In the genomic region with DNA sequence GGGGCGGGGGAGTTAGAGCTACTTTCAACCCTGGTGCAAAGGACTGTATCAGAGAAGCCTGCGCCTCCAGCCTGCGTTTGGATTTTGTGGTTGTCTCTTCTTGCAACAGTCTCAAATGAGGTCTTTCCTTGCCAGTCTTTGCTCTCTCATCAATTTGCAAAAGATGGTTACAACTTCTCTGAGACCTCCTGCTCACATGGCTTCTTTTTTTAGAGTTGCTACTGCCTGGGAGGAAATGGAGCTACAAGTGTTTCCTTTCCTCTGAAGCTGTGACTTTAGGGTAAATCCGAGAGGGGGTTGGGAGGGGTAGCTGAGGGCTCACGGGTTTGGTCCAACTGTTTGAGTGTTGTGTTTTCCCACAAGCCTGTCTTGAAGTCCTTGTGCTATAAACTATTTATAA, we compare ENCODE assay signal across 11 mouse cellular contexts. TPM values are rescaled to one million over a fixed set of nuclear protein-coding genes. Genes with fewer than 3 reads are reported as not detected.
DNase-seq lines count a peak whose midpoint lies in the region; ATAC-seq and TF ChIP-seq lines count a peak whose summit lies in the region.
"Had no signal": no experiment of that assay in that cellular context is flagged by ENCODE, and none has a peak within 500 bp of the region (broad histone marks: within the 10 kb centered on the region; RNA-seq: fewer than 3 reads in every experiment).

No protein-coding gene starts in this region.

- 58% methylated on average over 5 of the region's 5 CpGs for WGBS in intestine, embryonic 15.5 days
- WGBS in intestine, embryonic 16.5 days: 51% methylated on average over 5 of the region's 5 CpGs
- 72% methylated on average over 5 of the region's 5 CpGs for WGBS in midbrain, postnatal 0 days

- no peak overlapping the region for H3K4me2 ChIP-seq in intestine, embryonic 15.5 days (replicated peaks)
- no peak overlapping the region for H3K4me2 ChIP-seq in intestine, embryonic 16.5 days (ENCODE audit: low read depth, low read length)
- no peak overlapping the region for H3K4me2 ChIP-seq in midbrain, postnatal 0 days (ENCODE audit: low read depth, low read length, poor library complexity, severe bottlenecking)
- H3K4me2 ChIP-seq: embryonic facial prominence, embryonic 15.5 days; liver, embryonic 15.5 days had no signal

- H3K27me3 ChIP-seq in intestine, embryonic 15.5 days (replicated peaks): no peaks in the 10 kb centered on the region
- H3K27me3 ChIP-seq in intestine, embryonic 16.5 days (replicated peaks; ENCODE audit: control insufficient read depth, insufficient read depth, low read length): no peaks in the 10 kb centered on the region
- H3K27me3 ChIP-seq in midbrain, postnatal 0 days (ENCODE audit: insufficient read depth, low read length): no peaks in the 10 kb centered on the region
- H3K27me3 ChIP-seq: embryonic facial prominence, embryonic 15.5 days had no signal

- H3K9me3 ChIP-seq in intestine, embryonic 15.5 days: no peaks in the 10 kb centered on the region
- no peaks in the 10 kb centered on the region for H3K9me3 ChIP-seq in intestine, embryonic 16.5 days (ENCODE audit: control insufficient read depth, low read length)
- no peaks in the 10 kb centered on the region for H3K9me3 ChIP-seq in midbrain, postnatal 0 days (ENCODE audit: low read length)
- H3K9me3 ChIP-seq: embryonic facial prominence, embryonic 15.5 days; liver, embryonic 15.5 days had no signal

- 0 out of 2 replicates have a peak overlapping the region, but pooled peaks have one; percentile 3 for H3K27ac ChIP-seq in intestine, embryonic 15.5 days
- H3K27ac ChIP-seq in intestine, embryonic 16.5 days (ENCODE audit: low read length): no peak overlapping the region
- 0 out of 2 replicates have a peak overlapping the region, but pooled peaks have one; percentile 6 for H3K27ac ChIP-seq in brown adipose tissue, adult 24 weeks (replicated peaks; ENCODE audit: low read depth, low read length)
- no peak overlapping the region for H3K27ac ChIP-seq in midbrain, postnatal 0 days (ENCODE audit: low read depth, low read length)
- H3K27ac ChIP-seq: embryonic facial prominence, embryonic 15.5 days; liver, embryonic 15.5 days had no signal

- no peak for TF ChIP-seq CTCF in midbrain, postnatal 0 days (IDR thresholded peaks at IDR 0.05)

- ATAC-seq in intestine, embryonic 15.5 days: no peak
- ATAC-seq in intestine, embryonic 16.5 days: no peak
- no peak for ATAC-seq in midbrain, postnatal 0 days (ENCODE audit: low FRiP score)

- H3K36me3 ChIP-seq in intestine, embryonic 15.5 days: no peaks in the 10 kb centered on the region
- no peaks in the 10 kb centered on the region for H3K36me3 ChIP-seq in intestine, embryonic 16.5 days (ENCODE audit: control insufficient read depth, insufficient read depth, low read length)
- H3K36me3 ChIP-seq in midbrain, postnatal 0 days (ENCODE audit: insufficient read depth, low read length): no peaks in the 10 kb centered on the region
- H3K36me3 ChIP-seq: embryonic facial prominence, embryonic 15.5 days; liver, embryonic 15.5 days had no signal

- DNase-seq in 416B (ENCODE audit: low read depth): peak; percentile 73
- DNase-seq in naive thymus-derived CD4-positive, alpha-beta T cell, adult 2 months (ENCODE audit: low read depth): peak; percentile 84
- no peak for DNase-seq in midbrain, postnatal 0 days (ENCODE audit: low spot score)
- DNase-seq in kidney, adult 18-20 months: no peak
- no peak for DNase-seq in cerebellum, adult 11 months
- DNase-seq: right cerebral cortex, postnatal 14 days had no signal

- no peak overlapping the region for H3K9ac ChIP-seq in intestine, embryonic 15.5 days
- H3K9ac ChIP-seq in intestine, embryonic 16.5 days (ENCODE audit: low read depth, low read length): no peak overlapping the region
- H3K9ac ChIP-seq in midbrain, postnatal 0 days (replicated peaks; ENCODE audit: low read length, poor library complexity, severe bottlenecking): no peak overlapping the region
- H3K9ac ChIP-seq: embryonic facial prominence, embryonic 15.5 days; liver, embryonic 15.5 days had no signal

- 0 out of 2 replicates have a peak, but pooled peaks cover 4% of the 10 kb centered on the region for H3K4me1 ChIP-seq in intestine, embryonic 15.5 days (replicated peaks)
- H3K4me1 ChIP-seq in intestine, embryonic 16.5 days (ENCODE audit: control insufficient read depth, insufficient read depth, low read length): peaks cover 2% of the 10 kb centered on the region; the same call in 1 of the 2 replicates
- H3K4me1 ChIP-seq in brown adipose tissue, adult 24 weeks (ENCODE audit: control insufficient read depth, insufficient read depth, insufficient read length, low read length): peaks cover 6% of the 10 kb centered on the region
- H3K4me1 ChIP-seq in midbrain, postnatal 0 days (ENCODE audit: insufficient read depth, low read length): no peaks in the 10 kb centered on the region
- H3K4me1 ChIP-seq: embryonic facial prominence, embryonic 15.5 days; liver, embryonic 15.5 days had no signal

- H3K4me3 ChIP-seq in intestine, embryonic 15.5 days (replicated peaks): no peak overlapping the region
- no peak overlapping the region for H3K4me3 ChIP-seq in intestine, embryonic 16.5 days (ENCODE audit: low read length)
- no peak overlapping the region for H3K4me3 ChIP-seq in brown adipose tissue, adult 24 weeks (ENCODE audit: insufficient read depth, low read depth, low read length)
- no peak overlapping the region for H3K4me3 ChIP-seq in midbrain, postnatal 0 days (ENCODE audit: low read depth, low read length)
- H3K4me3 ChIP-seq: embryonic facial prominence, embryonic 15.5 days; liver, embryonic 15.5 days had no signal

RNA-seq across cellular contexts. Expression of gene Il6st, which starts 30.6 kb away (rescaled TPM):
- polyA plus RNA-seq in intestine, embryonic 15.5 days (2015; fragmentation: Nextera tagmentation; extraction: Ambion mirVana): 31.9 and 37.8 TPM in 2 replicates
- 24.5 and 28.9 TPM in 2 replicates for polyA plus RNA-seq in intestine, embryonic 16.5 days (2015; fragmentation: Nextera tagmentation; extraction: Ambion mirVana)
- 38.2 and 43.1 TPM in 2 replicates for polyA plus RNA-seq in brown adipose tissue, adult 24 weeks (2012; ENCODE audit: insufficient read depth, insufficient read length, missing spikeins)
- total RNA-seq in midbrain, postnatal 0 days (2014; rRNA removed): 35.8 and 36.1 TPM in 2 replicates
- 19.6 and 20.5 TPM in 2 replicates for polyA plus RNA-seq in midbrain, postnatal 0 days (2015; fragmentation: Nextera tagmentation; extraction: Ambion mirVana)

Comparison
In these comparisons a context has a peak if more than half of its experiments do, and no peak if none do; other contexts are left out.
1. H3K27ac ChIP-seq: peak in intestine, embryonic 15.5 days (single experiment) and brown adipose tissue, adult 24 weeks (single experiment); none in intestine, embryonic 16.5 days (single experiment) and midbrain, postnatal 0 days (single experiment).
2. DNase-seq: peak in 416B (single experiment) and naive thymus-derived CD4-positive, alpha-beta T cell, adult 2 months (single experiment); none in midbrain, postnatal 0 days (single experiment), kidney, adult 18-20 months (single experiment) and cerebellum, adult 11 months (single experiment).